ENCODE assay signal across 14 mouse cellular contexts in genomic region chr11:118518743-118519142, GRCm38 (mm10).
"Had no signal": no experiment of that assay in that cellular context is flagged by ENCODE, and none has a peak within 500 bp of the region (broad histone marks: within the 10 kb centered on the region; RNA-seq: fewer than 3 reads in every experiment).

No protein-coding gene starts in this region.

- H3K9ac ChIP-seq: limb, embryonic 12.5 days; liver, embryonic 13.5 days; liver, postnatal 0 days; lung, embryonic 15.5 days; midbrain, embryonic 15.5 days had no signal

- H3K4me3 ChIP-seq: limb, embryonic 12.5 days; liver, embryonic 13.5 days; lung, embryonic 15.5 days; megakaryocyte, embryonic 14.5 days; midbrain, embryonic 15.5 days had no signal

- DNase-seq: kidney, postnatal 25 days; layer of hippocampus, adult 9-11 months; layer of hippocampus, postnatal 36 days; liver; liver, embryonic 13.5 days; liver, postnatal 0 days; lung, postnatal 14 days had no signal

- H3K36me3 ChIP-seq: limb, embryonic 12.5 days; liver, embryonic 13.5 days; lung, embryonic 15.5 days; midbrain, embryonic 15.5 days had no signal

- H3K4me1 ChIP-seq: liver, embryonic 13.5 days; lung, embryonic 15.5 days had no signal

- H3K27me3 ChIP-seq: liver, embryonic 13.5 days; lung, embryonic 15.5 days; midbrain, embryonic 15.5 days had no signal

- H3K4me2 ChIP-seq: limb, embryonic 12.5 days; liver, embryonic 13.5 days; lung, embryonic 15.5 days; midbrain, embryonic 11.5 days; midbrain, embryonic 15.5 days had no signal

- H3K9me3 ChIP-seq: limb, embryonic 12.5 days; liver, embryonic 13.5 days; lung, embryonic 15.5 days; megakaryocyte, embryonic 14.5 days; midbrain, embryonic 15.5 days had no signal

- H3K27ac ChIP-seq: limb, embryonic 12.5 days; liver, embryonic 13.5 days; lung, embryonic 15.5 days; macrophage; midbrain, embryonic 15.5 days; stomach, postnatal 0 days had no signal

- ATAC-seq: liver, postnatal 0 days; midbrain, embryonic 15.5 days had no signal
